Mouse (Mus musculus) midbrain, embryonic 15.5 days (tissue): Measurements from ENCODE around the gene Btbd18. TPM values are rescaled to one million over a fixed set of nuclear protein-coding genes. Genes with fewer than 3 reads are reported as not detected.
A peak's percentile ranks its signal among the peaks of the same experiment; 100 is the strongest.
"Not testable (repeated sequence)": the region's sequence is repeated elsewhere in the genome, so short reads cannot be mapped to it uniquely, and the experiment has no call there.

ENCODE experiments used
- ATAC-seq: fragments of 200-750 bp; cut with Nextera tagmentation; replicated peaks from 2 replicates; pipeline ENCODE4 v1.8.0; 2017; ENCODE audit warnings: moderate TSS enrichment
- H3K27ac ChIP-seq: fragments of 300-500 bp; sonication (generic); 2 replicates; pipeline ENCODE4 v1.5.1; 2015; ENCODE audit warnings: mild to moderate bottlenecking, inconsistent platforms
- H3K27me3 ChIP-seq: fragments of 300-500 bp; sonication (generic); replicated peaks from 2 replicates; pipeline ENCODE4 v1.6.1; 2015; ENCODE audit warnings: inconsistent platforms
- H3K36me3 ChIP-seq: fragments of 300-500 bp; sonication (generic); replicated peaks from 2 replicates; pipeline ENCODE4 v1.6.1; 2015; ENCODE audit warnings: inconsistent platforms
- H3K4me1 ChIP-seq: fragments of 300-500 bp; sonication (generic); 2 replicates; pipeline ENCODE4 v1.6.1; 2015; ENCODE audit warnings: inconsistent platforms
- H3K4me2 ChIP-seq: fragments of 300-500 bp; sonication (generic); 2 replicates; pipeline ENCODE4 v1.6.1; 2015; ENCODE audit warnings: inconsistent platforms, mild to moderate bottlenecking, moderate library complexity
- H3K4me3 ChIP-seq: fragments of 300-500 bp; sonication (generic); 2 replicates; pipeline ENCODE4 v1.5.1; 2015; ENCODE audit warnings: mild to moderate bottlenecking, inconsistent platforms
- H3K9ac ChIP-seq: fragments of 300-500 bp; sonication (generic); 2 replicates; pipeline ENCODE4 v1.6.1; 2015; ENCODE audit warnings: mild to moderate bottlenecking, inconsistent platforms
- H3K9me3 ChIP-seq: fragments of 300-500 bp; sonication (generic); 2 replicates; pipeline ENCODE4 v1.6.1; 2016; ENCODE audit warnings: inconsistent platforms
- WGBS: fragments of 180-500 bp; shearing (Covaris S2); methylation state at CpG from one replicate; pipeline ENCODE4 v1.1.7; 2015; ENCODE audit warnings: mixed read lengths; 5-methylcytosine and 5-hydroxymethylcytosine counted together
- polyA plus RNA-seq: library from polyadenylated mRNA; unstranded; fragments of >200 nt; fragmentation: Nextera tagmentation; extraction: Ambion mirVana; gene quantifications from 2 replicates; pipeline ENCODE4 v1.2.1, GENCODE M21; 2015

Gene Btbd18
- polyA plus RNA-seq, 1 experiment from 2014 or later = 0.19 TPM

- Histone ChIP-seq H3K27ac (peak within 1 kb of the TSS; percentile 95), H3K4me1 (peaks cover 23% of the 10 kb centered on the region), H3K36me3 (no peaks in the 10 kb centered on the region), H3K4me2 (peak within 1 kb of the TSS; percentile 76), H3K9me3 (no peaks in the 10 kb centered on the region), H3K27me3 (no peaks in the 10 kb centered on the region), H3K4me3 (peak within 1 kb of the TSS; percentile 76), H3K9ac (peak within 1 kb of the TSS; percentile 81)
- under 1% methylated on average over 15 of the region's 15 CpGs for WGBS
- peak; percentile 98 for ATAC-seq
These were observed 8.2 kb upstream of the Btbd18 start, which contains the start of gene Ctnnd1 for GRCm38 (mm10) chr2:84650464-84651195. Gene Ctnnd1 (minus strand): TSS chr2:84650765.

- Histone ChIP-seq H3K27me3 (no peaks in the 10 kb centered on the region), H3K4me3 (no peak overlapping the region), H3K36me3 (no peaks in the 10 kb centered on the region), H3K4me2 (no peak overlapping the region), H3K4me1 (peaks cover 4% of the 10 kb centered on the region; the same call in 1 of the 2 replicates), H3K9me3 (no peaks in the 10 kb centered on the region), H3K27ac (no peak overlapping the region), H3K9ac (no peak overlapping the region)
- ATAC-seq = no peak
These were observed 5.5 kb upstream of the Btbd18 start for GRCm38 (mm10) chr2:84653354-84653753.

- Histone ChIP-seq H3K4me1 (peaks cover 4% of the 10 kb centered on the region; the same call in 1 of the 2 replicates), H3K9ac (no peak overlapping the region), H3K9me3 (no peaks in the 10 kb centered on the region), H3K36me3 (no peaks in the 10 kb centered on the region), H3K4me3 (no peak overlapping the region), H3K27me3 (no peaks in the 10 kb centered on the region), H3K27ac (no peak overlapping the region), H3K4me2 (no peak overlapping the region)
- 71% methylated on average over 1 of the region's 1 CpGs for WGBS
- no peak for ATAC-seq
These were observed 3.0 kb upstream of the Btbd18 start for GRCm38 (mm10) chr2:84655864-84656263.

- no peaks in the 10 kb centered on the region for H3K4me1 ChIP-seq
- WGBS = 68% methylated on average over 3 of the region's 3 CpGs
These were observed 1.4 kb downstream of the Btbd18 start for GRCm38 (mm10) chr2:84660253-84660652.

DNA sequence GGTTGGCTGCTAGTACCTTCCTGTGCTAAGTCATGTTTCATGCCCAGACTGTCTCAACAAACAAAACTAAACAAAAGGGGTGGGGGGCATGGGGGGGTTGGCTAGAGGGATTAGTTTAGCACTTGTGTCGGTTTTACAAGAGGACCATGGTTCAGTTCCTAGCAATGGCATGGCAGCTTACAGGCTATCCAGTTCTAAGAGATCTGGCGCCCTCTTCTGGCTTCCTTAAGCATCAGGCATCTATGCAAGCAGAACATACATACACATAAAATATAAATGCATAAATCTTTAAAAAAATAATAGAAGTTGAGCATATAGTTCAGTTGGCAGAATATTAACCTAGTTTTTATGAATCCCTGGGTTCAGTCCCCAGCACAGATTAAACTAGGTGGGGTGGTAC, 4.0 kb downstream of the Btbd18 start:
- Histone ChIP-seq H3K4me2 (no peak overlapping the region), H3K9me3 (no peaks in the 10 kb centered on the region), H3K9ac (no peak overlapping the region), H3K36me3 (no peaks in the 10 kb centered on the region), H3K27me3 (no peaks in the 10 kb centered on the region), H3K4me1 (no peaks in the 10 kb centered on the region), H3K4me3 (no peak overlapping the region), H3K27ac (no peak overlapping the region)
- 24% methylated on average over 2 of the region's 2 CpGs for WGBS
- no peak for ATAC-seq

More at GRCm38 (mm10) chr2:84660253-84660652, 1.4 kb downstream of the Btbd18 start:
- Histone ChIP-seq H3K9me3 (no peaks in the 10 kb centered on the region), H3K9ac (no peak overlapping the region), H3K27ac (no peak overlapping the region), H3K27me3 (no peaks in the 10 kb centered on the region), H3K36me3 (no peaks in the 10 kb centered on the region), H3K4me3 (no peak overlapping the region), H3K4me2 (no peak overlapping the region)
- ATAC-seq = no peak

- no peak overlapping the region for H3K4me2 ChIP-seq
- H3K36me3 ChIP-seq = no peaks in the 10 kb centered on the region
- 79% methylated on average over 12 of the region's 12 CpGs for WGBS
- H3K9me3 ChIP-seq = no peaks in the 10 kb centered on the region
- peaks cover 12% of the 10 kb centered on the region for H3K4me1 ChIP-seq
- no peak overlapping the region for H3K9ac ChIP-seq
- no peak for ATAC-seq
- no peak overlapping the region for H3K4me3 ChIP-seq
- H3K27me3 ChIP-seq = no peaks in the 10 kb centered on the region
- H3K27ac ChIP-seq = no peak overlapping the region
These were observed 7.2 kb downstream of the Btbd18 start for GRCm38 (mm10) chr2:84666081-84666480.

DNA sequence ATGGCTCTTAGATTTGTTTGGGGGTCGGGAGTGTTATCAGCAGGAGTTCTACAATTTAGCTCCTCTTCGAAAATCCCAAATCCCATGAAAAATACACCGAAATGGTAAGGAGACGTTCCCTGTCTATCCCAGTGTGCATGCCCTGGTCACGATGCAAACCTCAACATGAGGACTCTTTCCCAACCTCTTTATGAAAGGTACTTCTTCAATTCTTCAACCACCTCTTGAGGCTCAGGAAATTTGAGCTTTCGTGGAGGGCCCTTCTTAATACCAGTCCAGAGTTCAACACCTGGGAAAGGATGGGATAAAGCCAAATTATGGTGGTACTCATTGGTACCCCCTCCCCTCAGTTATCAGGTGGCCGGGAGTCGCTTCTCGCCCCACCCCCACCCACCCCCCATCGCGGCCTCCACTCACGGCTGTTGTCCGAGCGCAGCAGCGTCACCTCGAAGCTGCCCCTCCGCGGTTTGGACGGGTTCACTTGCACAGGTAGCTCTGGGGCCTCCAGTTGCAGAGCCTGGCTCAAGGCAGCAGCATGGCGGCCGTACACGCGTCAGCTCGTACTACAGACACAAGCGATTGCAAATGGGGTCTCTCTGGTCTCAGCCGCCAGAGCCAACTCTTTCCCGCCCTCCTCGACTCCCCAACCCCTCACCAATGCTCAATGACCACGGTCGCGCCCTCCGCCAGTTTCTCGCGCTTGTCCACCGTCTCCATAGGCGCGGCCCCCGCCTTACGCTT, 11.1 kb downstream of the Btbd18 start:
- Histone ChIP-seq H3K9me3 (no peaks in the 10 kb centered on the region), H3K4me3 (peak overlapping the region; percentile 97), H3K4me1 (peaks cover 16% of the 10 kb centered on the region), H3K4me2 (peak overlapping the region; percentile 75), H3K27ac (peak overlapping the region; percentile 92), H3K9ac (peak overlapping the region; percentile 88), H3K27me3 (no peaks in the 10 kb centered on the region), H3K36me3 (peaks cover 23% of the 10 kb centered on the region)
- peak; percentile 88 for ATAC-seq
- WGBS = 2% methylated on average over 39 of the region's 39 CpGs

GRCm38 (mm10) chr2:84670569-84670933, 11.7 kb downstream of the Btbd18 start, which contains the start of gene Selenoh:
Gene Selenoh (minus strand): TSS chr2:84670770.
- Histone ChIP-seq H3K27me3 (no peaks in the 10 kb centered on the region), H3K9ac (peak within 1 kb of the TSS; percentile 88), H3K27ac (peak within 1 kb of the TSS; percentile 92), H3K4me1 (peaks cover 16% of the 10 kb centered on the region), H3K36me3 (peaks cover 28% of the 10 kb centered on the region), H3K4me3 (peak within 1 kb of the TSS; percentile 97), H3K9me3 (no peaks in the 10 kb centered on the region), H3K4me2 (peak within 1 kb of the TSS; percentile 75)
- peak; percentile 98 for ATAC-seq
- under 1% methylated on average over 20 of the region's 20 CpGs for WGBS

DNA sequence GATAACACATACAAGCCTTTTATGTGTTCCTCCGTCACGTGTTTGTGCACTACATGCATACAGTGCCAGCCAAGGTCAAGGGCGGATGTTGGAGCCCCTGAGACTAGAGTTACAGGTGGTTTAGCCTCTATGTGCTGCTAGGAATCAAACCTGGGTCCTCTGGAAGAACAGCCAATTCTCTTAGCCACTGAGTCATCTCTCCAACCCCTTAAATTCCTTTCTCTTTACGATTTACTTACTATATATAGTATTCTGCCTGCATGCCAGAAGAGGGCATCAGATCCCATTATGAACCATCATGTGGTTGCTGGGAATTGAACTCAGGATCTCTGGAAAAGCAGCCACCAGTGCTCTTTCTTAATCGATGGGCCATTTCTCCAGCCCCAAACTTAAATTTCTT, 12.7 kb downstream of the Btbd18 start:
- ATAC-seq, H3K9ac ChIP-seq, H3K27me3 ChIP-seq, H3K9me3 ChIP-seq: not testable (repeated sequence)
- Histone ChIP-seq H3K4me2 (peak overlapping the region; percentile 75; the same call in 1 of the 2 replicates), H3K4me1 (peaks cover 24% of the 10 kb centered on the region), H3K36me3 (peaks cover 30% of the 10 kb centered on the region), H3K4me3 (0 out of 2 replicates have a peak overlapping the region, but pooled peaks have one; percentile 97), H3K27ac (0 out of 2 replicates have a peak overlapping the region, but pooled peaks have one; percentile 92)
- WGBS = 61% methylated on average over 4 of the region's 5 CpGs

GRCm38 (mm10) chr2:84677270-84677967, 18.5 kb downstream of the Btbd18 start:
- peak overlapping the region; percentile 60 for H3K9ac ChIP-seq
- peaks cover 28% of the 10 kb centered on the region for H3K4me1 ChIP-seq
- H3K27me3 ChIP-seq = no peaks in the 10 kb centered on the region
- 10% methylated on average over 22 of the region's 22 CpGs for WGBS
- ATAC-seq = peak; percentile 77
- peaks cover 29% of the 10 kb centered on the region for H3K36me3 ChIP-seq
- H3K4me3 ChIP-seq = peak overlapping the region; percentile 91
- H3K4me2 ChIP-seq = peak overlapping the region; percentile 58
- peak overlapping the region; percentile 86 for H3K27ac ChIP-seq
- H3K9me3 ChIP-seq = no peaks in the 10 kb centered on the region

GRCm38 (mm10) chr2:84677968-84678880, 19.3 kb downstream of the Btbd18 start, which contains the start of the genes Gm28635 and Med19:
Gene Gm28635 (minus strand): TSS chr2:84678041.
Gene Med19 (plus strand): TSS chr2:84678402.
- Histone ChIP-seq H3K27ac (peak within 1 kb of the TSS; percentile 86), H3K9ac (peak within 1 kb of the TSS; percentile 74), H3K36me3 (peaks cover 21% of the 10 kb centered on the region), H3K4me3 (peak within 1 kb of the TSS; percentile 91), H3K4me1 (peaks cover 28% of the 10 kb centered on the region), H3K9me3 (no peaks in the 10 kb centered on the region), H3K4me2 (peak within 1 kb of the TSS; percentile 80), H3K27me3 (no peaks in the 10 kb centered on the region)
- peak; percentile 100 for ATAC-seq
- under 1% methylated on average over 44 of the region's 44 CpGs for WGBS
